Mouse (Mus musculus) hindbrain, postnatal 0 days (tissue): ENCODE data around the gene Olfr1383. TPM values are rescaled to one million over a fixed set of nuclear protein-coding genes. Genes with fewer than 3 reads are reported as not detected.
"Not testable (repeated sequence)": the region's sequence is repeated elsewhere in the genome, so short reads cannot be mapped to it uniquely, and the experiment has no call there.

ENCODE experiments used
- ATAC-seq: fragments of 200-750 bp; cut with Nextera tagmentation; 2 replicates; pipeline ENCODE4 v1.8.0; 2017; ENCODE audit warnings: mild to moderate bottlenecking, moderate TSS enrichment, moderate library complexity
- DNase-seq: peaks from one replicate; pipeline ENCODE4 v3.0.0-alpha.2; 2015; ENCODE audit warnings: low spot score
- H3K27ac ChIP-seq: fragments of 300-500 bp; sonication (generic); 2 replicates; pipeline ENCODE4 v1.5.1; 2014; ENCODE audit warnings: mild to moderate bottlenecking
- H3K27me3 ChIP-seq: fragments of 300-500 bp; sonication (generic); 2 replicates; pipeline ENCODE4 v1.6.1; 2014; ENCODE audit warnings: low read length, mixed read lengths; ENCODE audit not compliant: insufficient read depth
- H3K36me3 ChIP-seq: fragments of 300-500 bp; sonication (generic); 2 replicates; pipeline ENCODE4 v1.6.1; 2014; ENCODE audit warnings: low read length, mixed read lengths; ENCODE audit not compliant: insufficient read depth
- H3K4me1 ChIP-seq: fragments of 300-500 bp; sonication (generic); 2 replicates; pipeline ENCODE4 v1.6.1; 2014; ENCODE audit warnings: antibody characterized with exemption, low read length, mixed read lengths; ENCODE audit not compliant: insufficient read depth
- H3K4me2 ChIP-seq: fragments of 300-500 bp; sonication (generic); 2 replicates; pipeline ENCODE4 v1.6.1; 2014; ENCODE audit warnings: low read depth, mild to moderate bottlenecking, low read length, moderate library complexity, mixed read lengths
- H3K4me3 ChIP-seq: fragments of 300-500 bp; sonication (generic); 2 replicates; pipeline ENCODE4 v1.5.1; 2014; ENCODE audit warnings: low read length
- H3K9ac ChIP-seq: fragments of 300-500 bp; sonication (generic); replicated peaks from 2 replicates; pipeline ENCODE4 v1.6.1; 2014; ENCODE audit warnings: mild to moderate bottlenecking, low read length, moderate library complexity, mixed read lengths
- H3K9me3 ChIP-seq: fragments of 300-500 bp; sonication (generic); 2 replicates; pipeline ENCODE4 v1.6.1; 2016; ENCODE audit warnings: low read length, mixed read lengths
- CTCF ChIP-seq: IDR thresholded peaks from 2 replicates; pipeline ENCODE4 v1.5.1; 2016; ENCODE audit warnings: antibody characterized with exemption, control low read depth, low read depth
- WGBS: fragments of 180-500 bp; shearing (Covaris S2); extraction: QIAGEN DNeasy Blood & Tissue Kit; methylation state at CpG from one replicate; pipeline ENCODE4 v1.1.7; 2014; 5-methylcytosine and 5-hydroxymethylcytosine counted together
- polyA plus RNA-seq: library from polyadenylated mRNA; unstranded; fragments of >200 nt; fragmentation: Nextera tagmentation; extraction: Ambion mirVana; gene quantifications from 2 replicates; pipeline ENCODE4 v1.2.1, GENCODE M21; 2015
- total RNA-seq: library from RNA; depleted of rRNA; stranded (reverse); fragments of >200 nt; gene quantifications from 2 replicates; pipeline ENCODE4 v1.2.3, GENCODE M21; 2014; rRNA removed

Olfr1383 gene
- total RNA-seq (not detected in 2 replicates), polyA plus RNA-seq (not detected in 2 replicates)

DNA sequence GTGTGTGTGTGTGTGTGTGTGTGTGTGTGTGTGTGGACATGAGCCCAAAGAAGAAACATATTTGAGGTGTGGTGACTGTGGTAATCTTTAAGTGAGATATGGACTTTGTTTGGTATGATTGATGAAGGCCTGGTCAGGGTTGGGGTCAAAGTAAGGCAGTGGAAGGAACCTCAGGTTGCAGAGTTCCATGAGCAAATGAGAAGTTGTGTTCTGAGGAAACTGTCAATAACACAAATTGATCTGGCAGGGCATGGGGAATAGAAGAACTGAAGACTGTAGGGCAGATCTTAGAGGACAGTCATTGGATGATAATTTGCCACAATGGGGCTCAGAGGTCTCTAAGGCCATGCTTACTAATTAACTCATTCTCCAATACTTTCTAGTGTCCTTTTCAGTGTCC is at the start of gene Olfr1383:
TSS of gene Olfr1383 (plus strand) at position 301 of the 400 bp plus-strand sequence.
- no peak for ATAC-seq
- H3K9ac ChIP-seq, result no peak within 1 kb of the TSS
- no peaks in the 10 kb centered on the region for H3K36me3 ChIP-seq
- TF ChIP-seq CTCF, result no peak
- no peaks in the 10 kb centered on the region for H3K27me3 ChIP-seq
- H3K27ac ChIP-seq, result no peak within 1 kb of the TSS
- H3K4me3 ChIP-seq, result no peak within 1 kb of the TSS
- H3K9me3 ChIP-seq, result no peaks in the 10 kb centered on the region
- no peak within 1 kb of the TSS for H3K4me2 ChIP-seq
- H3K4me1 ChIP-seq, result no peaks in the 10 kb centered on the region
- DNase-seq, result no peak

DNA sequence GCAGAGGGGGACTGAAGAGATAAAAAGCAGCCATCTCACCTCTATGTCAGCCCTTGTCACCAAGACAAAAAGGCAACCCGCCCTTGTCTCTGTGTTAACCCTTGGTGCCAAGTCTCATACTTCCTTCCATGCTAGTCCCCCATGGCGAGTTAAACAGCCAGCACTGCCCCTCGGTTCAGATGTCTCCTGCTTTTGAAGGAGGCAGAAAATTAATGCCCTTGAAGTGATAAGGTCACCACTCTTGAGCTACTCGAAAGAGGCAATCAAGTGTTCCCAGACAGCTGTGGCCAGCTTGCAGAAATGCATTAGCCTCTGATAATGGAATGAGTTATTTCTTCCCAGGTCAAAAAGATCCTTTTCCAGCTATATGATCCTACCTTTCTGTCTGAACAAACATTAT is 33.5 kb upstream of the Olfr1383 start:
- no peak overlapping the region for H3K27ac ChIP-seq
- 48% methylated on average over 4 of the region's 4 CpGs for WGBS
- no peaks in the 10 kb centered on the region for H3K9me3 ChIP-seq
- H3K4me3 ChIP-seq, result no peak overlapping the region
- H3K4me2 ChIP-seq, result no peak overlapping the region
- no peak for DNase-seq
- H3K27me3 ChIP-seq, result no peaks in the 10 kb centered on the region
- no peak for TF ChIP-seq CTCF
- H3K4me1 ChIP-seq, result no peaks in the 10 kb centered on the region
- H3K36me3 ChIP-seq, result no peaks in the 10 kb centered on the region
- H3K9ac ChIP-seq, result no peak overlapping the region
- ATAC-seq, result no peak

DNA sequence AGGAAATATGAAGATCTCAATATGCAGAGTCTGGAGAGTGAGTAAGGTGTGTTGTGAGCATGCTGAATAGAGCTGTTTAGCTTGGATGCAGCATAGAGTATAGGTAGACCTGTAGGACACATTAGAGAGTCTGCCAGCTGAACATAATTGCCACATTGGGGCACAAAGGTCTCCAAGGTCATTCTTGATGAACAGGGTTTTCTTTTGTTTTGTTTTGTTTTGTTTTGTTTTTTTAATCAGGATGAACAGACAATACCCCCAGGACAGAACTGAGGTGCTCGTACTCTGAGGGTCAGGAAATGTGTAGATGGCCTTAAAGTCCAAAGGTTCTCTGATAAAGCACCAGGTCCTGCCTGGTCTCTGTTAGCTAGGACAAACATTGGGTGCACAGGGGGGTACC is 30.7 kb upstream of the Olfr1383 start, which contains the start of gene Olfr1385:
TSS of gene Olfr1385 (plus strand) at position 301 of the 400 bp plus-strand sequence.
- not testable (repeated sequence) for ATAC-seq, DNase-seq, H3K4me1 ChIP-seq, H3K36me3 ChIP-seq, H3K9me3 ChIP-seq, H3K27ac ChIP-seq, H3K4me2 ChIP-seq, H3K9ac ChIP-seq, H3K27me3 ChIP-seq, H3K4me3 ChIP-seq
- WGBS, result 81% methylated on average over 1 of the region's 1 CpGs

DNA sequence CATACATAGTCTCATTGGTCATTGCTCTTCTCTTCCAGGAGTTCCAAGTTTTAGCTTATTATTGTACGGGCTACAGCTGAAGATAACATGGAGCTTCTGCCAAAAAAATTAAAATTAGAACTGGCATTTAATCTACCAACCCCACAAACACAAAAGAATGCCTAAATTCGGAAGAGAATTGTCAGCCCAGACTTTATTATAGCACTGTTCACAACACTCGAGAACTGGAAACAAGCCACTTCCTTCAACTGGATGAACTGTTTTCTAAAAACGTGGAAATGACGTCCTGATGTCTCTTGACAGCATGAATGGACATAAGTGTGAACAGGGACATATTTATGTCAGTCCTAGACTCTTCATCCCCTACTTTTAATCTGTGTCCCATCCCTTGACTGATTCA is 1.4 kb upstream of the Olfr1383 start:
- DNase-seq (no peak), ATAC-seq (no peak)
- H3K27ac ChIP-seq, result no peak overlapping the region
- TF ChIP-seq CTCF, result no peak
- no peak overlapping the region for H3K4me3 ChIP-seq
- H3K27me3 ChIP-seq, result no peaks in the 10 kb centered on the region
- no peak overlapping the region for H3K4me2 ChIP-seq
- no peaks in the 10 kb centered on the region for H3K9me3 ChIP-seq
- H3K9ac ChIP-seq, result no peak overlapping the region
- H3K36me3 ChIP-seq, result no peaks in the 10 kb centered on the region
- H3K4me1 ChIP-seq, result no peaks in the 10 kb centered on the region
- WGBS, result 71% methylated on average over 5 of the region's 5 CpGs

DNA sequence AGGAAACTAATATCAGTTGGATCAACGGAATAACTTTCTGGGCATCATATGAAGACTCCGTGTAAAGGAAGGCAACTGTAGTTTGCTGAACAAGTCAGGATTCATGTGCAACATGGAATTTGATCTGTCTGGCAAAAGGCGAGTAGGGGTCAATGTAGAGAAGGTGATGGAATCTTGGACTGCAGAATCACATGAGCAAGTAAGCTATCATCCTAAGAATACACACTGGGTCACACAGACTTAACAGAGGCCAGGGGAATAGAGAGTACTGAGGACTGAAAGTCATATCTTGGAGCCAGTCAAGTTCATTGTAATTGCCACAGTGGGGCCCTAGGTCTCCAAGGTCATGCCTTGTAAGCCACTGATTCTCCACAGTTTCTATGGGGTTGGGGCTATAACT is 8.5 kb downstream of the Olfr1383 start, which contains the start of gene Olfr1382:
TSS of gene Olfr1382 (plus strand) at position 301 of the 400 bp plus-strand sequence.
- ATAC-seq (no peak), DNase-seq (no peak)
- no peak for TF ChIP-seq CTCF
- Histone ChIP-seq H3K27ac (no peak within 1 kb of the TSS), H3K4me3 (no peak within 1 kb of the TSS), H3K9ac (no peak within 1 kb of the TSS), H3K36me3 (no peaks in the 10 kb centered on the region), H3K4me1 (no peaks in the 10 kb centered on the region), H3K4me2 (no peak within 1 kb of the TSS), H3K9me3 (no peaks in the 10 kb centered on the region), H3K27me3 (no peaks in the 10 kb centered on the region)
- WGBS, result 87% methylated on average over 3 of the region's 3 CpGs

DNA sequence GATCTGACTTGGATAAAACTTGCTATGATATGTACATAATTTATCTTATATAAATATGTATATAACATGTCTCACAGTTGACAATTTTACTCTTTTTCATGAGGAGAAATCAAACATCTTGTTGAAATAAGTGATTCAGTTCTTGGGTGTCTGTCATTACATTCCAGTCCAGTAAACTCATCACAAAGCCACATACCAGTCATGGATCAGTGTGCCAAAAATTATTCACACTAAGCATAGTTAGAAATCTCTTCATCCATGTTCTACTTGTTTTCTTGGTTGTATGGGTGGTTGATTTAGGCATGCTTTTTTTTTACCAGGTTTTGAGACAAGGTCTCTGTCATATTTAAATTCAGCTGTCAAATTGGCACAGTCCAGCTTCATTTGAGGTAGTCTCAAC is 13.3 kb downstream of the Olfr1383 start:
- H3K9me3 ChIP-seq, result no peaks in the 10 kb centered on the region
- no peak for ATAC-seq

DNA sequence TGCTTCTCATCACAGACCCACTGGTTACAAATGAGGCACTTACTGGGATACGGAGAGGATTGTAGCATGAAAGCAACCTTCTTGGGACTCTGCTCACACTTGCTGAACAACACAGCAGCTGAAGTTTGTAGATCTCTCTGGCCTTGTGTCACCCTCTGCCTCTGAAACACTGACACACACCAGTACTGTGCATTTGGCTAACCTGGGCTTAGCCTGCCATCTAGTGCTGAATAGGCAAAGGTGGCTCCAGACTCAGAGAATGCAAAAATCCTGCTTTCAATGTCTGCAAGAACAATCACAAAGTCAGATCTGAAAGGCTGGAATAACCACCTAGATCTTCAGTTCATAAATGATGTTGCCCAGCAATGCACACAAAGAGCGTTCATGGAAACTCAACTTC is 17.2 kb downstream of the Olfr1383 start:
- not testable (repeated sequence) for H3K4me2 ChIP-seq, H3K4me3 ChIP-seq, H3K4me1 ChIP-seq, H3K27me3 ChIP-seq, H3K36me3 ChIP-seq, H3K27ac ChIP-seq, H3K9ac ChIP-seq, H3K9me3 ChIP-seq
- DNase-seq, result peak; percentile 75
- WGBS, result 92% methylated on average over 2 of the region's 2 CpGs
- TF ChIP-seq CTCF, result peak; percentile 72
- ATAC-seq, result peak; percentile 82

More for the DNA sequence above, 13.3 kb downstream of the Olfr1383 start:
- no peak overlapping the region for H3K4me3 ChIP-seq
- DNase-seq, result no peak
- no peak overlapping the region for H3K9ac ChIP-seq
- H3K27me3 ChIP-seq, result no peaks in the 10 kb centered on the region
- H3K4me2 ChIP-seq, result no peak overlapping the region
- no peaks in the 10 kb centered on the region for H3K36me3 ChIP-seq
- H3K27ac ChIP-seq, result no peak overlapping the region
- no peaks in the 10 kb centered on the region for H3K4me1 ChIP-seq
- no peak for TF ChIP-seq CTCF

DNA sequence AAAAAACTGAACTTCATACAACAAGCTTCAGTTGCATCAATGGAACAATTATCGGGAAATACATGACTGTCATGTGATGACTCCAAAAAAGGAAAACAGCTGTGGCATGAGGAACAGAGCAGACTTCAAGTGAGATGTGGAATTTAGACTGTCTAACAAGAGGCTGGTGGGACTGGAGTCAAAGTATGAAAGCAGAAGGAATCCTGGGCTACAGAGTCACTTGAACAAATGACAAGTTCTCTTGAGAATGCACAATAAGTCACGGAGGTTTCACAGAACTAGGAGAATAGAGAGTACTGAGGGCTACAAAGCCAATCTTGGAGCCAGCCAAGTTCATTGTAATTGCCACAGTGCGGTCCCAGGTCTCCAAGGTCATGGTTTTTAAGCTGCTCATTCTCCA is 23.7 kb downstream of the Olfr1383 start, which contains the start of gene Olfr1381:
TSS of gene Olfr1381 (plus strand) at position 301 of the 400 bp plus-strand sequence.
- H3K4me2 ChIP-seq, H3K36me3 ChIP-seq, H3K4me1 ChIP-seq, H3K27me3 ChIP-seq, DNase-seq, ATAC-seq, H3K4me3 ChIP-seq, H3K27ac ChIP-seq, H3K9me3 ChIP-seq, H3K9ac ChIP-seq: not testable (repeated sequence)
- 47% methylated on average over 3 of the region's 3 CpGs for WGBS
